Mouse (Mus musculus): ENCODE measurements around the gene Sec14l1. TPM values are rescaled to one million over a fixed set of nuclear protein-coding genes. Genes with fewer than 3 reads are reported as not detected.
A peak's percentile ranks its signal among the peaks of the same experiment; 100 is the strongest.
"Not testable (repeated sequence)": the region's sequence is repeated elsewhere in the genome, so short reads cannot be mapped to it uniquely, and the experiment has no call there.

Sec14l1 gene
- polyA plus RNA-seq (2012; rRNA removed): 65.1 and 67.2 TPM in 2 replicates

DNA sequence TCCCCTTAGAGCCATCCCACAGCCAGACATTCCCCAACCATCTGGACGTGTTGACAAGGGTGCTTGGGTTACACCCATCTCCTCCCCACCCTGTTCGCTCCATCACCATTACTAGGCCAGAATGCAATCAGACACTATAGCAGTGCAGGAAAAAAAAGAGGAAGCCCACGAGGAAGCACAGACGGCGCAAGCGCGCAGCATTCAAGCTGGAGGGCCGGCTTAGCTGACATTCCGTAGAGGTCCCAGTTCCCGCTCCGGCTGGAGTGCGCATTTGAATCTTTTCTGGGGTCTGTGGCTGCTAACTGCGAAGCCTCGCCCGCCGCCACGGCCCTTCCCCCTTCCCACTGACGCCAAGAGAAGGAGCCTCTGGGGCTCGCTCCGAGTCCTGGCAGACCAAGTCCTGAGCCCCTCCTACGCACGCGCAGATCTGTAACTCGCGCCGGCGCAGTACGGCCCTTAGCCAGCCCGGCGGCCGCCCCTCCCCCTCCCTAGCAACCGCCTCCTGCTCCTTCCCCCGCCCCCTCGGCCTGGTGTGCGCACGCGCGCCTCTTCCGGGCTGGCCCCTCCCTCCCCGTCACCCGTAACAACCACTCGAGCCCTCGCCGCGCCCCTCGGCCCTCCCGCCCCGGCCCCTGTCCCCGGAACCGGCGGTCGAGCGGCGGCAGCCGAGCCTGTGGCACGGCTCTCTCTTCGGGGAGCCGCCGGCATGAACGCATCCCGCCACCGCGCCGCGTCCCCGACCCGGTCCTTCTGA is at the start of gene Sec14l1:
Sec14l1 (plus strand) TSS at position 577 of the 754 bp plus-strand sequence.
- DNase-seq (ENCODE audit: low spot score): peak; percentile 100

DNA sequence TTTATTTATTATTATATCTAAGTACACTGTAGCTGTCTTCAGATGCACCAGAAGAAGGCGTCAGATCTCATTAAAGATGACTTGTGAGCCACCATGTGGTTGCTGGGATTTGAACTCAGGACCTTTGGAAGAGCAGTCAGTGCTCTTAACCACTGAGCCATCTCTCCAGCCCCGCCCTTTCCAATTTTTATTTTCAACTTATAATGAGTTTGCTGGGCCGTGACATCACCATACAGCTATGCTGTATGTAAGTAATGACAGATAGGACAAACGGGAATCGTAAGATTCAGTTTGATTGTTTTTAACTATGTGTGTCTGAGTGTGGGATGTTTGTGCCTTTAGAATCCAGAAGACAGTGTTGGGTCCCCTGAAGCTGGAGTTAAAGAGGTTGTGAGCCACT is 49.4 kb upstream of the Sec14l1 start:
- not testable (repeated sequence) for DNase-seq (ENCODE audit: low spot score)

GRCm38 (mm10) chr11:117066738-117067137 is 48.2 kb upstream of the Sec14l1 start:
- DNase-seq (ENCODE audit: low spot score): no peak

GRCm38 (mm10) chr11:117068332-117068731 is 46.6 kb upstream of the Sec14l1 start:
- DNase-seq (ENCODE audit: low spot score): no peak

GRCm38 (mm10) chr11:117069027-117069426 is 45.9 kb upstream of the Sec14l1 start:
- DNase-seq (ENCODE audit: low spot score): no peak

- no peak for DNase-seq (ENCODE audit: low spot score)
Observed at GRCm38 (mm10) chr11:117070711-117071110, 44.3 kb upstream of the Sec14l1 start.

GRCm38 (mm10) chr11:117072128-117072527 is 42.8 kb upstream of the Sec14l1 start:
- DNase-seq (ENCODE audit: low spot score): peak; percentile 76

DNA sequence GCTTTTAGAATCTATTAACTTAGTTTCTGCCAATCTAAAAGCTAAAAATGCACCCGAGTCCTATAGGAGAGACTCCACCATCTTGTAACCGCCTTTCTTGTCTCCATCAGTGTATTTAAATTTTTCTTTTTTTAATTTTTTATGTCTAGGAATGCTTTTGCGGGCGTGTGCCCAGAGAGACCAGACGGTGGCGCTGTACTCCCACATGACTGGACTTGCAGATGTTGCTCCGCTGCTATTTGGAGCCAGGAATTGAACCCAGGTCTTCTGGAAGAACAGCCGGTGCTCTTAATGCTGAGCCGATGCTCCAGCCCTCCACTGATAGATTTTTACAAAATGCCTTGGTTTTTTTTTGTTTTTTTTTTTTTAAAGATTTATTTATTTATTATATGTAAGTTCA is 41.5 kb upstream of the Sec14l1 start:
- DNase-seq (ENCODE audit: low spot score): no peak

DNA sequence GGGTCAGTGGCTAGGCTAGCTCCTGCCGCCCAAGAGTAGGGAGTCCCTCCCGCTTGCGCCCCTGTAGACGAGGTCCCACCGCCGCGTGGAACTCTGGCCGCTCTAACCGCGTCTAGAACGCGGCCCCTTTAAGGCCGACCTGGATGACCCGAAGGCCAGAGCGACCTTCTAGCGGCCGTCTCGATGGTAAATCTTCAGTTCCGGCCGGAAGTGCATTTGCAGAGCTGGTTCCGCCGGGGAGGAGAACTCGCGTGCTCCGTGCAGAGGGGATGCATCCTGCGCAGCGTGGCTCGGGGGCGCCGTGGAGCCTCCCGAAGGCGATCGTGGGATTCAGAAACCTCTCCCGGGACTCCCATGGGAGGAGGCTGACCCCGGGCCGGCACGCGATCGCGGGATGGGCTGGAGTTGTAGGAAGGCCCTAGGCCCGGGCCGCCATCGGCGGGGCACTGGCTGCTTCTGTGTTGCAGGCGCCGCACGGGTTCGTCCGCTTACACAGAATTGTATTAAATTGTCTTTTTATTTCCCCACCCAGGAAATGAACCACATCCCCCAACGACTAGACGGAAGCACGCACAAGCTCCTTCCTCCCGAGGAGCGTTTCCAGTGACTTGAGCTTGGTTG is 38.3 kb upstream of the Sec14l1 start:
- peak; percentile 71 for DNase-seq (ENCODE audit: low spot score)

DNA sequence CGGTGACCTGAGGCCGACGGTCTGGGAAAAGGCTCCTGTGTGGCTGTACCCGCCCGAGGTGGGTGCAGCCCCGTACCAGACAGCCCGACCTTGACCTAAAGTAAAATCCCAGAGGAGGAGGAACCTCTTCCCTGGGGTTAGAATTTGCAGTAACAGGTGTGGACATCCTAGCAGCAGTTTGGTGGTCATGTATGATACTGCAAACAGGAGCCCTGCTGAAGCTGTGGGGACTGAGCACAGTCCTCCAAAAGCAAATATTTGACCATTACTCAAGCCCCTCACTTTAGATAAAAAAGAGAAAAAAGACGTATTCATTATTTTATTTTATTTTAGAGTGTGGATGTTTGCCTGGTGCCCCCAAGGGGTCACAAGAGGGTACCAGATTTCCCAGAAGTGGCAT is 37.7 kb upstream of the Sec14l1 start:
- no peak for DNase-seq (ENCODE audit: low spot score)

DNA sequence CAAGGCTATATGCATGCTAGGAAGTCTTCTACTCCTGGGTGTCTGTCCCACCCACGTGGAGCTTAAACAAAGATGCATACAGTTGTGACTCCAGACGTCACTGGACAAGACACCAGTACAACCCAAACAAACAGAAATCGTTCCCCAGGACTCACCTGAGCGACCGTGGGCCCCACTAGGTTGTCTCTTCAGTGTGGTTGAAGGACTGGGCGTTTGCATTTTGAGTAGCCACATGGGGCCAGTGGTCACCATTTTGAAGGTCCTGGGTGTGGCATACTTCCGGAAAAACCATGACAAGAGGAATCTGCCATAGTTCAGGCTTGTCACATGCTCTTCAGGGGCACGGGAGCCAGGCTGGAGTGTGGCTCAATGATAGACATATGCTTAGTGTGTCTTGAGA is 37.1 kb upstream of the Sec14l1 start:
- DNase-seq (ENCODE audit: low spot score): no peak

GRCm38 (mm10) chr11:117078637-117079240 is 36.2 kb upstream of the Sec14l1 start:
- no peak for DNase-seq (ENCODE audit: low spot score)

DNA sequence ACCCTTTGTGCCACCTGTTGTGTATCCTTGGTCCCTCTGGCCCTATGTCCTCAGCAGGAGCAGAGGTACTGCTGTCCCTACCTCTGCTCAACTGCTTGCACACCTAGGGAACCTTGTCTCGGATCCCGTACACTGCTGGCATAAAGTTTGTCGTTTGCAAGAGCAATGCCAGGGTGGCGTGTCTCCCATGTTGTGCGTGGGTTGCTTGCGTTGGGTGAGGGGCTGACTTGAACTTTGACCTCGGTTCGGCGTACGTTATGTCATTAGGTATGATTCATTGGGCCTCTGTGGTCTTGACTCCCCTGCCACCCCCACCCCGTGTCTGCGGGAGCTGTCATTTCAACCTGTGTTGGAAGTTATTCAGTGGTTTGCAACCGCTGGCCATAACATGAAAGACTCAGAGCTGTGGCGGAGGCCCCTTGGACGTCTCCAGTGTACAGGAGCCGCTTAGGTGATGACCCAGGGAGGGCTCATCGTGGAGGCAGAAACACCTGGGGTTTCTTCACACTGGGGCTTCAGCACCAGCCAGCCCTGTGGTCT is 35.2 kb upstream of the Sec14l1 start:
- no peak for DNase-seq (ENCODE audit: low spot score)

GRCm38 (mm10) chr11:117080209-117080608 is 34.8 kb upstream of the Sec14l1 start:
- DNase-seq (ENCODE audit: low spot score): no peak

DNA sequence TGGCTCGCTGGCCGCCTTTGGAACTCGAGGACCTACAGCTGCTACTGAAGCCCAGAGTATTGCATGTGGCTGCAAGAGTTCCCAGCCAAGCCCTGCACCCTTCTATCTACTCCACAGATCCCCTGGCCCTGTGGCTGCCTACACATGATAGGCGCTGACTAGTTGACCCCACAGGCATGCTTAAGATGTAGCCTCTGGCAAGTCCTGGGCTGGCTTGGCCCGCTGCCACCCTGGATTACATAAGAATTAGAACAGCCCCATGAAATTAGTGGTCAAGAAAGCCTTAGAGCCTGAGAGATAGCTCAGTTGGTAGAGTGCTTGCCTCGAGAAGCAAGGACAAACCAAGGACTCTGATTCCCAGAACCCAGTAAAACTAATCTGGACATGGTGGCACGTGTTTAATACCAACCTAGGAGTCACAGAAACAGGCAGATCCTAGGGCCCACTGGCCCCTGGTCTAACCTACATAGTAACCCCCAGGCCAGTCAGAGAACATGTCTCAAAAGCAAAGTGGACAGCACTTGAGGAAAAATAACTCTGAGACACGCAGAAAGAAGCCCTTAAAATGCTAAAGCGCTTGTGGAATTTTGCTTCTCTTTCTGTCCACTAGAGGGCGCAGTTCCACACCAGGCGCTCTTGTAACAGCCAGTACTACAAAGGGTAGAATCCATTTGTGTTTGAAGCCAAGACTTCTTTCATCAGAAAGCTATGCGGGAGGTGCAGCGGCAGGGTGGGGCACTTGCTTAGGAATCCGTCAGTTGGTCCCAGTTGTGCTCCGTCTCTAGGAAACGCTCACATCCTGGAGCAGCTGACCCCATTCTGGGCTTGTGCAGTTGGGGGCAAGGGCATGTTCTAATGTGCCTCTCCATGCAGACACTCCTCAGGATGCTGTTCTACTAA is 33.6 kb upstream of the Sec14l1 start:
- DNase-seq (ENCODE audit: low spot score): peak; percentile 43

DNA sequence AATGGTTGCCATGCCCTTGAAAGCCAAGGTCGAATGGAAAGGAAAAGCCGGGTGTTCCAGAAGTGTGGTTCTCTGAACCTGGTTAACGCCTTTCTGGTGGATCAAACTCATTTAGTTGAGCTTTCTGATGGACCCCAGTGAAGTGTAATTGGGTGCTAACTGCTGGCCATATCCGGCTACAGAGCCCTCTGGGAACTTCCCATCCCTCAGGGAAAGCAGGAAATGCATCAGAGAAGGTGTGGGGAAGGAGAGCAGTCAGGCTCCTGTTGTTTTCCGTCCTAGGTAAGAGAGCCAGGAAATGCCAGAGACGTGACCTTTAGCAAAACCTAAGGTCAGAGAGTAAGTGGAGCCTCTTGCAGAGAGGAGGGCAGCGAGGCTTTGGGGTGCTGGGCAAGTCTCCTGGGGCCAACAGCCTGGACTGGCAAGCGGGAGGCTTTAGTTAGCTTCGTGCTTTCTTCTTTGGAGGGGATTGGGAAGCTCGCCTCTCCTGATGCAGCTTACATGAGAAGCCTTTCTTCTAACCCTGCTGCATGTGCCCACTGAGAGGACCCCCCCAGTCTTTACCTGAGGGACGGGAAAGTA is 32.5 kb upstream of the Sec14l1 start:
- no peak for DNase-seq (ENCODE audit: low spot score)

DNA sequence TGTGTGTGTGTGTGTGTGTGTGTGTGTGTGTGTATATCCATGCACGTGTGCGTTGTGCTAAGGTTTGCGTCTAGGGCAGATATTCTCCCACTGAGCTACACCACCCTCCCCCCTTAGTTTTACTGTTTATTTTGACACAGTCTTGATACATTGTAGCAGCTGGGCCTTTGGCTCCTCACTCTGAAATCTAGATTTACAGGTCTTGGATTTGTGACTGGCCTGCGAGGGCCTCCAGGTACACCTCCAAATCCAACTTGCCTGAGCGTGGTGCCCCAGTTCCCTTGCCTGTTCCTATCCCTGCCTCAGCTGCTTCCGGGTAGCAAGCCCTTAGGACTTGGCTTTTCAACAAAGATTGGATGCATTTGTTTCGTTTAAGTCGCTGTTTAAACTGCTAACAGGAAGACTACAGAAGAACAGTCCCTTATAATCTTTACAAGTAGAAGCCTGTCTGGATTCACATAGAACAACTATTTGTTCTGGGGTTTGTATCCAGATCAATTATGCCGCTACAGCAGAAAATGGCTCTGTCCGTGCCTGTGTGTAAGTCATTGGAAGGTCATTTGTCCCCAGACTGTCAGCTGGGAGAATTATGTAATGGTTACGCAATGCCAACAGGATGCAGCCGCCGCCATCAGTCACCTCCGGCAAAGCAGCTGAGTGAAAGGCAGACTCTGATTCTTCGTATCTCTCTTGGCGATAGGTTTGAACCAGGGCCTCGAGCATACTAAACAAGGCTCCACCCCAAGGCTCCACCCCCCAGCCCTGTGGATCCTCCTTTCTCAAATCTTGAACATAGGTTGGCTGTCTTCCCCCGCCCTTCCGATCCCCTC is 31.7 kb upstream of the Sec14l1 start:
- DNase-seq (ENCODE audit: low spot score): no peak

DNA sequence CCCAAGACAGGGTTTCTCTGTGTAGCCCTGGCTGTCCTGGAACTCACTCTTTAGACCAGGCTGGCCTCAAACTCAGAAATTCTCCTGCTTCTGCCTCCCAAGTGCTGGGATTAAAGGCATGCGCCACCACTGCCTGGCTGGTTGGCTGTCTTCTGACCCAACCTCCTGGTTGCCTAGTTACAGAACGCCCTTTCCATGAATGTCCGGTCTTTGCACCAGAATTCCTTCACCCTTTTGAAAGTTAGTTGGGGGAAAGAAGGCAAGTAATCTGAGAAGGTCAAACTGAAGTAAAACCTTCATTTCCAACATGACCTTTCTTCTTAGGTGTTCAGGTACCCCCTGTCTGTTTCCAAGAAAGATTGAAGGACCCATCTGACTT is 31.1 kb upstream of the Sec14l1 start:
- not testable (repeated sequence) for DNase-seq (ENCODE audit: low spot score)

DNA sequence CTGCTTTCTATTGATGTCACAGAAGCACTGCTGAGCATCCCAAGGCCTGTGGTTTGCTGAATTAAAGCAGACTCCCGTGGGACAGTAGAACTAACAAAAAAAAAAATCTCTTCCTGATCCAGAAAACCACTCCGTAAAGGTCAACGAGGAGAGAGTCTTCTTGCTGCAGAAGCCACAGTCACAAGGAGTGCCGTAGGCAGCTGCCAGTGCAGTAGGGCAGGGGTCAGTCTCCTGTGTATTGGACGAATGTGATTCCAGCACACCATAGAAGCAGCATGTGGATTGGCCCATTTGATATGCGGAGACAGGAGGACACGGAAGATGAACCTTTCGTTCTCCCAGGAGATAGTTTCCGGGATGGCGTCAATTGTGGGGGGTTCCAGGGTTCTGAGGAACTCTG is 28.8 kb upstream of the Sec14l1 start:
- no peak for DNase-seq (ENCODE audit: low spot score)

DNA sequence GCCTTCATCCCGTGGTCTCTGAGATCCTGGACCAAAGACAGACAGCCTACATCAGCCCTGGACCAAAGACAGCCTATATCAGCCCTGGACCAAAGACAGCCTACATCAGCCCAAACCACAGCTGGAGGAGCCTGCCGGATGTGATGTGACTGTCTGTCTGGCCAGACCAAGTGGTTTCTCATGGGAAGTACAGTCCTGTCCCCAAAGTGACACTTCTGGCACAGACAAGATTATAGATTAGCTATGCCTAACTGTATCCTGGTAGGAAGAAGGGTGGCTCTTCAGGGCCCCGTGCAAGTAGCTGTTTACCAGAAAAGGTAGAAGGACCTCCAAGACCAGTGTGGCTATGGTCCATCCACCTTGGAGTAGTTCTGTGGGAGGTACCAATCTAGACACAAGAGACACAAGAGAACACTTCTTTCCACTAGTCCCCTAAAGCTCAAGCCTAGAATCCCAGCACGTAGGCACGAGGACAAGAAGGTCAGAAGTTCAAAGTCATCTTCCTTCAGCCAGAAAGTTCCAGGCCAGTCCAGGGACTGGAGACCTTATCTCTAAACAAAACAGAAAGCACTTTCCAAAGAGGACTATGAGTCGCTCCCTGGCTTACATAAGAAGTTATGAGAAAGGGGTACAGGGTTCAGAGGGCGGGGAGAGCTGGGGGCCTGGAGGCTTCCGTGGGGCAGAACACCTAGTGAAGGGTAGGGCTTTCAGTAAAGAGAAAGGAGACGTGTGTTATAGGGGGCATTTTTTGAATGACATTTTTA is 27.8 kb upstream of the Sec14l1 start:
- no peak for DNase-seq (ENCODE audit: low spot score)
